26 mouse cellular contexts compared by ENCODE assay signal in the genomic region with DNA sequence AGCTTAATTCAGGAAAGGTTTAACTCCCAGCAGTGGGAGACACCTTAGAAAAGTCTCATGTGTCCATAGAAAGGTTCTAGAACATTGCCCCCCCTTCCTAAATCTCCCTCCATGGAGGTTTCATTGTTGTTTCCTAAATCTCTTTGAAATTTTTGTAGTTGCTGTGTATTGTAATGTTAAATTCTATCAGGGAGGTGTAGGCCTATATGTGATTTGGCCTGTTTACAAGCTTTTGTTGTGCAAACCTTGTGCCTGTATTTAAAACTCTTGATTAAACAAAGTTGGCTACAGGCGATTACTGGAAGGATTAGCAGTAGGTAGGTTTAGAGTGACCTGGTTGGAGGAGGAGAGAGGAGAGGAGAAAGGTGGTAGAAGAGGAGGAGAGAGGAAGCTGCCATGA.
"Had no signal": no experiment of that assay in that cellular context is flagged by ENCODE, and none has a peak within 500 bp of the region (broad histone marks: within the 10 kb centered on the region; RNA-seq: fewer than 3 reads in every experiment).

No protein-coding gene starts in this region.

- DNase-seq: cerebellum, adult 9-11 months; cerebellum, postnatal 10 days; cerebellum, postnatal 14 days; cerebellum, postnatal 25 days; cerebellum, postnatal 36 days; embryo, embryonic 11 days; forebrain, postnatal 0 days; gastrocnemius, adult 2 months; gastrocnemius, postnatal 10 days; gastrocnemius, postnatal 14 days; gastrocnemius, postnatal 25 days; gastrocnemius, postnatal 36 days; heart, adult 11 months; heart, adult 18-20 months; heart, adult 2 months had no signal

- H3K4me2 ChIP-seq: embryonic facial prominence, embryonic 12.5 days; embryonic facial prominence, embryonic 13.5 days; embryonic facial prominence, embryonic 15.5 days; forebrain, embryonic 12.5 days; forebrain, embryonic 13.5 days; forebrain, embryonic 15.5 days; heart, embryonic 11.5 days had no signal

- ATAC-seq: forebrain, embryonic 13.5 days; forebrain, embryonic 14.5 days; forebrain, embryonic 15.5 days; forebrain, postnatal 0 days had no signal

- H3K36me3 ChIP-seq: embryonic facial prominence, embryonic 10.5 days; embryonic facial prominence, embryonic 12.5 days; embryonic facial prominence, embryonic 13.5 days; embryonic facial prominence, embryonic 15.5 days; forebrain, embryonic 12.5 days; forebrain, embryonic 15.5 days; heart, embryonic 10.5 days had no signal

- H3K27me3 ChIP-seq: embryonic facial prominence, embryonic 12.5 days; embryonic facial prominence, embryonic 13.5 days; embryonic facial prominence, embryonic 15.5 days; forebrain, embryonic 12.5 days; forebrain, embryonic 13.5 days; forebrain, embryonic 15.5 days had no signal

- H3K4me3 ChIP-seq: embryonic facial prominence, embryonic 10.5 days; embryonic facial prominence, embryonic 12.5 days; embryonic facial prominence, embryonic 13.5 days; embryonic facial prominence, embryonic 15.5 days; erythroblast, embryonic 14.5 days; forebrain, embryonic 12.5 days; forebrain, embryonic 13.5 days; forebrain, embryonic 15.5 days; gastrocnemius, adult 2 months; heart, adult 2 months; heart, embryonic 10.5 days had no signal

- H3K27ac ChIP-seq: embryonic facial prominence, embryonic 10.5 days; embryonic facial prominence, embryonic 12.5 days; embryonic facial prominence, embryonic 13.5 days; embryonic facial prominence, embryonic 15.5 days; forebrain, embryonic 12.5 days; forebrain, embryonic 13.5 days; forebrain, embryonic 15.5 days; gastrocnemius, adult 2 months; heart, adult 2 months; heart, embryonic 10.5 days had no signal

- H3K4me1 ChIP-seq: embryonic facial prominence, embryonic 10.5 days; embryonic facial prominence, embryonic 12.5 days; embryonic facial prominence, embryonic 13.5 days; embryonic facial prominence, embryonic 15.5 days; forebrain, embryonic 12.5 days; forebrain, embryonic 13.5 days; forebrain, embryonic 15.5 days; heart, embryonic 10.5 days had no signal

- H3K9ac ChIP-seq: embryonic facial prominence, embryonic 12.5 days; embryonic facial prominence, embryonic 13.5 days; embryonic facial prominence, embryonic 15.5 days; forebrain, embryonic 12.5 days; forebrain, embryonic 13.5 days; forebrain, embryonic 15.5 days; forebrain, postnatal 0 days had no signal

- H3K9me3 ChIP-seq: embryonic facial prominence, embryonic 10.5 days; embryonic facial prominence, embryonic 12.5 days; embryonic facial prominence, embryonic 13.5 days; embryonic facial prominence, embryonic 15.5 days; forebrain, embryonic 12.5 days; forebrain, embryonic 13.5 days; forebrain, embryonic 15.5 days; heart, embryonic 10.5 days had no signal
